Comparison of ENCODE assay signal across 8 mouse cellular contexts in the genomic region with DNA sequence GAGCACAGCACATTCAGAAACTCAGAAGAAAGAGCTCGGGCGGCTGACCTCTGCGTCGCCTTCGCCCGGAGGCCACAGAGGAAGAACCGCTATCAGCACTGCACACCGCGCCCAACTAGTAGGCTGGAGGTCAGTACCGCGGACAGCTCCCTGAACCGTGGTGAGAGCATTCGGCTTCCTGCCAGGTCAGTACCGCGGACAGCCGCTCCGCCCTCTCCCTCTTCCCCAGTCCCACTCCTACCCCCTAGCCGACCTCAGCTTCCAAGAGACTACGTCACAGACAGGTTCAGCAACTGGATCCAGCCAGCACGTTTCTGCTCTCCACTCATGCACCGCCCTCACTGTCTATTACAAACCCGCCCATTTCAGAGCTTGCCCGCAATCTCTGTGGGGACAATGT. TPM values are rescaled to one million over a fixed set of nuclear protein-coding genes. Genes with fewer than 3 reads are reported as not detected.
DNase-seq lines count a peak whose midpoint lies in the region; ATAC-seq lines count a peak whose summit lies in the region.

No protein-coding gene starts in this region.

- peak overlapping the region; percentile 53 for H3K4me3 ChIP-seq in megakaryocyte, embryonic 14.5 days (replicated peaks)

- peaks cover 4% of the 10 kb centered on the region; the same call in 1 of the 2 replicates for H3K9me3 ChIP-seq in megakaryocyte, embryonic 14.5 days

- ATAC-seq in cerebellum, adult (ENCODE audit: insufficient number of reproducible peaks, low FRiP score, low TSS enrichment) = no peak

- peak; percentile 25 to 43 for DNase-seq in cerebellum, adult 18-20 months
- peak; percentile 95 for DNase-seq in adrenal gland, postnatal 25 days
- DNase-seq in gastrocnemius, adult 18-20 months (ENCODE audit: low spot score) = peak; percentile 83
- DNase-seq in induced T-regulatory cell, adult 2 months (ENCODE audit: low read depth) = peak; percentile 85
- peak; percentile 42 to 91 for DNase-seq in left cerebral cortex, postnatal 10 days (ENCODE audit: extremely low spot score in 1 of 2, low spot score in 2 of 2)
- DNase-seq in splenic B cell, adult 2 months (ENCODE audit: low read depth, low spot score) = peak; percentile 77

- H3K36me3 ChIP-seq in megakaryocyte, embryonic 14.5 days (replicated peaks; ENCODE audit: low read length) = no peaks in the 10 kb centered on the region
- no peaks in the 10 kb centered on the region for H3K36me3 ChIP-seq in splenic B cell, adult 2 months (ENCODE audit: control insufficient read depth, insufficient read depth, low read length, poor library complexity, severe bottlenecking)

- peaks cover 38% of the 10 kb centered on the region for H3K4me1 ChIP-seq in megakaryocyte, embryonic 14.5 days

- intact Hi-C loops in left cerebral cortex, postnatal 10 days (cut with DNase I) = loop anchor here (10.0 kb wide), 1 partner anchor 1957 kb away; no protein-coding TSS in a partner anchor

- H3K27me3 ChIP-seq in megakaryocyte, embryonic 14.5 days (replicated peaks) = peaks cover 94% of the 10 kb centered on the region
- no peaks in the 10 kb centered on the region for H3K27me3 ChIP-seq in splenic B cell, adult 2 months (ENCODE audit: control insufficient read depth, insufficient read depth, low read length, poor library complexity, severe bottlenecking)

RNA-seq across cellular contexts. Expression of a gene that starts 4.4 kb away (rescaled TPM):
- total RNA-seq in adrenal gland, postnatal 25 days (2021) = not detected in 2 replicates
- total RNA-seq in gastrocnemius, adult 18-20 months (2021) = not detected
- total RNA-seq in left cerebral cortex, postnatal 10 days (2021) = not detected
- not detected in 2 replicates for polyA plus RNA-seq in megakaryocyte, embryonic 14.5 days (2012; ENCODE audit: insufficient read depth, low replicate concordance)

RNA-seq across cellular contexts. Expression of a gene that starts 59.9 kb away (rescaled TPM):
- total RNA-seq in adrenal gland, postnatal 25 days (2021) = 7.7 and 12.2 TPM in 2 replicates
- total RNA-seq in gastrocnemius, adult 18-20 months (2021) = 1 to 10 TPM; 2.6 to 2.9 TPM
- total RNA-seq in left cerebral cortex, postnatal 10 days (2021) = 10 to 100 TPM in 1 of 2 experiments, 1 to 10 TPM in 1; 8.7 to 10.2 TPM
- 0.19 and 0.57 TPM in 2 replicates for polyA plus RNA-seq in megakaryocyte, embryonic 14.5 days (2012; ENCODE audit: insufficient read depth, low replicate concordance)

Comparison
In these comparisons a context has a peak if more than half of its experiments do, and no peak if none do; other contexts are left out.
1. DNase-seq: peak in every context shown above with its lines; median percentile 95 in adrenal gland, postnatal 25 days; 85 in induced T-regulatory cell, adult 2 months; 83 in gastrocnemius, adult 18-20 months; 77 in splenic B cell, adult 2 months; 66 in left cerebral cortex, postnatal 10 days; 34 in cerebellum, adult 18-20 months.